Mouse (Mus musculus): ENCODE data around the gene E4f1. TPM values are rescaled to one million over a fixed set of nuclear protein-coding genes. Genes with fewer than 3 reads are reported as not detected.

Gene E4f1
- total RNA-seq, 2 experiments from 2014 or later: 17.3 to 19.3 TPM

DNA sequence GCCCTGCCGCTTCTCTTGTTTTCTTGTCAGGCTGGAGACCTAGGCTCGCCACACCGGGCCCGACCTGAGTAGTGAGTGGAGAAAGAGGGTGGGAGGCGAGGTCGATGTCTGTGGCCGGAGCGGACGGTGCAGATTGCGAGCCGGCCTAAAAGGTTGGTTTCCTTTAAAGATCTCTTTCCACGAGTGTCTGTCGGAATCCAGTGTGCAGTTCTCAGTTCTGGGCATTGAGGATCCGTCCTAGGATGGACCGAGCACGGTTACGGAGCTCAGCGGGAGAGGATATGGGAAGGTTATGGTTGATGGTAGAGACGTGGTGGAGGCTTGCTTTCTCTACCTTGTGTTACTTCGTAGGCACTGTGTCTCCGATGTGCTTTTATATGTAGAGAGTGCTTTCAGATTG lies 55.1 kb downstream of the E4f1 start:
- no peak for DNase-seq

DNA sequence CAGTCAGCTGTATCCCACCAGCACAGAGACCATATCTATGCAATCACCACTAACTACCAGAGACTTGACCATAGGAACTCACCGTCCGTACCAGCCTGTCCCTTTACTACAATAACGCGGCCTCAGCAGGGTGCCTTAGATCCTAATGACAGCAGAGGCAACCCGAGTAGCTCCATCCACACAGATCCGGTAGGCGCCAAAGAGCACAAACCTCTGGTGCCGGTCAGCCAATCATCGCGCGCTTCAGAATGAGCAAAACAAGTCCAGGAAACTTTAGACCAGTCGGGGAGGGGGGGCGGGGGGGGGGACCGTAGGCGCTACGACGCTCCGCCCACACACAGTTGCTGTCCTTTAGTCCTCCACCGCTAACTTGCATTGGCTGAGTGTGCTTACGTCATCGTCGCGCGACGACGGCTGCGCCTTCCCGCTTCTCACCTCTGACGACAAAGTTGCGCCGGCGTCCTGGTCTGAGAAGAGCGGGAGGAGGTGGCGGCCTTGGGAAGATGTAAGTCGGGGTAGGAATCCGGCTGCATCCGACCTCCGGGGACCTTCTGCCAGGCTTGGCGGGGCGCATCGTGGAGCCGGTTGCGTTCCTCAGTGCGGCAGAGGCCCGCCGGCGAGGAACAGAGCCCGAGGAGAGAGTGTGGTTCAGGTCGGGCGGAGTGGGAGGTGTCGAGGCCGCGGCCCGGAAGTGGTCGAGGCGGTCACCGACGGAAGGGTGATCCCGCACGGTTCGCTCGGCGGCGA lies 55.7 kb downstream of the E4f1 start, which contains the start of gene Rnps1:
Gene Rnps1 (plus strand): TSS at position 336 of the 747 bp plus-strand sequence.
- peak; percentile 94 for DNase-seq

DNA sequence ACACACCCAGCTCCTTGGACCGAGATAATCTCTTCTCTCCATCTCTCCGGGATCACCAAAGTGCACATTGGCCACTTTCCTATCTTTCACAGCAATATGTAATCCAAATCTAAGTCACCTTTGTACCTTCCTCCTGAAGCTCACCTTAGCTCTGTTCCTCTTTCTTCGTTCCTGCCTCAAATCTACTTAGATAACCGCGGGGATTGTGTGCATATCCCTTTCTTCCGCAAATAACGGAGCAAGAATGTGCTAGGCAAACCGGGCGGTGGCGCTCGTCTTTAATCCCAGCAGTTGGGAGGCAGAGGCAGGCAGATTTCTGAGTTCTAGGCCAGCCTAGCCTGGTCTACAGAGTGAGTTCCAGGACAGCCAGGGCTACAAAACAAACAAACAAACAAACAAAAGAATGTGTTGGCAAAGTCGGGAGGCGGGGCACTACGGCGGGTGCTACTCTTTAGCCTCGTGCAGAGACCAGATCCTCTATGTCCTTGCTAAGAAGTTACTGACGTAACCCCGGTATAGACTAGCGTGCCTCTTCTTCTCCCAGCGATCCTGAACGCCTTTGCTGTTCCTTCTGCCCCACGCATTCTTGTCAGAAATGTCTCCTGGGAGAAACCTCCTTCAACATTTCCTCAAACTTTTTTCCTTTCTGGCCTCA lies 56.4 kb downstream of the E4f1 start:
- peak; percentile 36 for DNase-seq

DNA sequence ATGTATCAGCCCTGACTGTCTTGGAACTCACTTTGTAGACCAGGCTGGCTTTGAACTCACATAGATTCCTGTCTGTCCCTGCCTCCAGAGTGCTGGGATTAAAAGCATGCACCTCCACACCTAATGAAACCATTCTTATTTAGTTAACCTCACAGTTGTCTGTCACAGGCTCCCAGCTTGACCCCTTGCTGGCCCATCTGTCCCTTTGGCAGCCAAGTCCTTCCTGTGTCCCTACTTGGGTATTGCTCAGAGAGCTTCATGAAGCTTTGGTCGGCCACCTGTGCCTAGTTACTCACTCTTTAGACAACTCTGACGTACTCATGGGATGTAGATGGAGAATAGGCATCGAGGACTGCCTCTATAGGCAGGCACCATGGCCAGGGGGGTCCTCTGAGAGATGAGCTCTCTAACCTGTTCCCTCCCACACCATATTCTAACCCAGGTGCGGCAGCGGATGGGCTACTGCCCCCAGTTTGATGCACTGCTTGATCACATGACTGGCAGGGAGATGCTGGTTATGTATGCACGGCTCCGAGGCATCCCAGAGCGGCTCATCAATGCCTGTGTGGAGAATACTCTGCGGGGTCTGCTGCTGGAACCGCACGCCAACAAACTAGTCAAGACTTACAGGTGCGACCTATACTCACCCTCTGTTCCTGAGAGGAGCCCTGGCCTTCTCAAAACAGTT lies 62.9 kb downstream of the E4f1 start:
- DNase-seq: no peak

DNA sequence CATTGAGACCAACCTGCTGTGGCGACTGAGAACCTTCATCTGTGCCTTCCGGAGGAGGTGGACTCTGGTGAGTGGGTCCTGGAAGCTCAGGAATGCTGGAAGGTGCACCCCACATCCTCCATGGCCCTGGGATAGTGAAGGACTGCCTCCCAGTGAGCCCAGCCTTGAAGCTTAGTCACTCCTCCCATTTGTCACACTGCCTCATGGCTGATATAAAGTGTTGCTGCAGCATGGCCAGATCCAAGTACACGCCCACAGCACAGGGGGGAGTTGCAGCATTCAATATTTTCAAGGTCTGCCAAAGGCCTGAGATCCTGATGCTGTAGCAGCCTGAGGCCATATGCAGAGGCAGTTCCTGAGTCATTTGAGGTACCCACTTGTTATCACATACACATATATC lies 67.7 kb downstream of the E4f1 start:
- no peak for DNase-seq

DNA sequence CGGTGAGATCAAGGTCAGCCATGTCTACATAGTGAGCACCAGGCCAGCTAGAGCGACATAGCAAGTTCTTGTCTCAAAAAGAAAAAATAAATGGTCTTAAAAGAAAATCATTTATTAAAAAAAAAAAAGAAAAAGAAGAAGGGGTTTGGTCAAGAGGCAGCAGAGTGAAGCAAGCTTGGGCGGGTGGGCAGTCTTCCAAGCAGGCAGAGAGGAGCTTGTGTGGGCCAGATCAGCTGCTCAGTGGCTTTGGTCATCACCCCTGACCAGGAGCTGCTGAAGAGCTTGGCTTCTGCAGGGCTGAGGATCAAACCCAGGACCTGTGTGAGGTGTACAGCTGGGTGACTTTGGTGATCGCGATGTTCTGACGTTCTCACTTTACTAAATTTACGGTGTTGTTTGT lies 75.7 kb downstream of the E4f1 start:
- DNase-seq: no peak

Other genes starting within 250 kb of the E4f1 start
- gene Tedc2, start 249.5 kb downstream of the E4f1 start, total RNA-seq (2021): 1 to 10 TPM; 4.2 to 5.1 TPM
- 10 to 100 TPM; 18.1 to 20.1 TPM for gene Ccnf, start 218.8 kb downstream of the E4f1 start, total RNA-seq (2021)
- gene Abca17, start 119.2 kb downstream of the E4f1 start, total RNA-seq (2021): under 1 TPM in 1 of 2 experiments, not detected in 1; 0.05 TPM
- 10 to 100 TPM; 14.7 to 16.8 TPM for gene Abca3, start 118.4 kb downstream of the E4f1 start, total RNA-seq (2021)
- gene Rnps1, start 55.7 kb downstream of the E4f1 start, total RNA-seq (2021): 100 to 1,000 TPM; 130 to 135 TPM
- 100 to 1,000 TPM; 323 to 342 TPM for gene Eci1, start 43.7 kb downstream of the E4f1 start, total RNA-seq (2021)
- gene Dnase1l2, start 27.2 kb downstream of the E4f1 start, total RNA-seq (2021): 1 to 10 TPM; 1.0 to 1.5 TPM
- 10 to 100 TPM; 46.5 to 49.3 TPM for gene Pgp, start 79 bp upstream of the E4f1 start, total RNA-seq (2021)
- gene Bricd5, start 3.6 kb upstream of the E4f1 start, total RNA-seq (2021): under 1 TPM in 1 of 2 experiments, not detected in 1; 0.29 TPM
- gene Mlst8, start 8.8 kb upstream of the E4f1 start, total RNA-seq (2021): 10 to 100 TPM; 14.9 to 16.3 TPM
- gene Caskin1, start 18.3 kb upstream of the E4f1 start, total RNA-seq (2021): under 1 TPM; 0.34 to 0.91 TPM
- gene Traf7, start 57.6 kb upstream of the E4f1 start, total RNA-seq (2021): 100 to 1,000 TPM in 1 of 2 experiments, 10 to 100 TPM in 1; 97.6 to 106 TPM
- under 1 TPM; 0.27 to 0.38 TPM for gene Rab26, start 63.9 kb upstream of the E4f1 start, total RNA-seq (2021)
- gene Pkd1, start 79.5 kb upstream of the E4f1 start, total RNA-seq (2021): 10 to 100 TPM; 50.1 to 52.6 TPM
- 10 to 100 TPM; 82.9 to 87.9 TPM for gene Tsc2, start 162.3 kb upstream of the E4f1 start, total RNA-seq (2021)
- gene Nthl1, start 162.4 kb upstream of the E4f1 start, total RNA-seq (2021): 1 to 10 TPM; 4.0 TPM
- 10 to 100 TPM; 61.8 to 75.0 TPM for gene Slc9a3r2, start 180.0 kb upstream of the E4f1 start, total RNA-seq (2021)
- not detected for gene Npw, start 188.1 kb upstream of the E4f1 start, total RNA-seq (2021)
- gene Zfp598, start 199.4 kb upstream of the E4f1 start, total RNA-seq (2021): 10 to 100 TPM; 26.0 to 26.6 TPM
- under 1 TPM; 0.14 to 0.27 TPM for gene Syngr3, start 219.6 kb upstream of the E4f1 start, total RNA-seq (2021)
- gene Gfer, start 225.8 kb upstream of the E4f1 start, total RNA-seq (2021): 10 to 100 TPM; 23.3 to 25.6 TPM
- gene Noxo1, start 225.9 kb upstream of the E4f1 start, total RNA-seq (2021): 1 to 10 TPM; 1.9 to 2.1 TPM
- gene Tbl3, start 237.3 kb upstream of the E4f1 start, total RNA-seq (2021): 10 to 100 TPM; 25.2 to 29.2 TPM
- gene Rnf151, start 247.8 kb upstream of the E4f1 start, total RNA-seq (2021): not detected
- 100 to 1,000 TPM; 734 to 782 TPM for gene Rps2, start 247.8 kb upstream of the E4f1 start, total RNA-seq (2021)

All from heart, postnatal 4 days (tissue).